Mouse (Mus musculus): ENCODE results near the gene Prokr1. TPM values are rescaled to one million over a fixed set of nuclear protein-coding genes. Genes with fewer than 3 reads are reported as not detected.

Prokr1 gene
- total and polyA plus RNA-seq, 2 experiments from 2014 or later = 1.3 to 2.7 TPM

GRCm38 (mm10) chr6:87589718-87590393 is 687 bp downstream of the Prokr1 start:
- Histone ChIP-seq H3K4me2 (ENCODE audit: low read depth, low read length, poor library complexity, severe bottlenecking) (peak overlapping the region; percentile 93), H3K27me3 (ENCODE audit: insufficient read depth, low read length) (0 out of 2 replicates have a peak, but pooled peaks cover 5% of the 10 kb centered on the region), H3K9ac (replicated peaks; ENCODE audit: low read length, poor library complexity, severe bottlenecking) (no peak overlapping the region), H3K9me3 (ENCODE audit: low read length) (no peaks in the 10 kb centered on the region), H3K27ac (ENCODE audit: low read depth, low read length) (no peak overlapping the region), H3K4me1 (ENCODE audit: insufficient read depth, low read length) (no peaks in the 10 kb centered on the region), H3K36me3 (ENCODE audit: insufficient read depth, low read length) (no peaks in the 10 kb centered on the region), H3K4me3 (ENCODE audit: low read depth, low read length) (peak overlapping the region; percentile 44)
- DNase-seq (ENCODE audit: low spot score) (no peak), ATAC-seq (ENCODE audit: low FRiP score) (no peak)
- WGBS = 11% methylated on average over 12 of the region's 12 CpGs
- no peak for TF ChIP-seq CTCF (IDR thresholded peaks at IDR 0.05)

GRCm38 (mm10) chr6:87583991-87584390 is 6.6 kb downstream of the Prokr1 start:
- no peak overlapping the region for H3K9ac ChIP-seq (replicated peaks; ENCODE audit: low read length, poor library complexity, severe bottlenecking)
- no peak for TF ChIP-seq CTCF (IDR thresholded peaks at IDR 0.05)
- no peak overlapping the region for H3K27ac ChIP-seq (ENCODE audit: low read depth, low read length)
- H3K9me3 ChIP-seq (ENCODE audit: low read length) = no peaks in the 10 kb centered on the region
- H3K36me3 ChIP-seq (ENCODE audit: insufficient read depth, low read length) = no peaks in the 10 kb centered on the region
- H3K4me2 ChIP-seq (ENCODE audit: low read depth, low read length, poor library complexity, severe bottlenecking) = no peak overlapping the region
- H3K4me1 ChIP-seq (ENCODE audit: insufficient read depth, low read length) = no peaks in the 10 kb centered on the region
- H3K4me3 ChIP-seq (ENCODE audit: low read depth, low read length) = no peak overlapping the region
- DNase-seq (ENCODE audit: low spot score) = no peak
- no peaks in the 10 kb centered on the region for H3K27me3 ChIP-seq (ENCODE audit: insufficient read depth, low read length)
- ATAC-seq (ENCODE audit: low FRiP score) = no peak
- WGBS = 87% methylated on average over 7 of the region's 7 CpGs

GRCm38 (mm10) chr6:87583183-87583611 is 7.3 kb downstream of the Prokr1 start:
- WGBS = 92% methylated on average over 1 of the region's 1 CpGs
- Histone ChIP-seq H3K27ac (ENCODE audit: low read depth, low read length) (no peak overlapping the region), H3K36me3 (ENCODE audit: insufficient read depth, low read length) (no peaks in the 10 kb centered on the region), H3K27me3 (ENCODE audit: insufficient read depth, low read length) (no peaks in the 10 kb centered on the region), H3K4me3 (ENCODE audit: low read depth, low read length) (no peak overlapping the region), H3K9ac (replicated peaks; ENCODE audit: low read length, poor library complexity, severe bottlenecking) (no peak overlapping the region), H3K4me1 (ENCODE audit: insufficient read depth, low read length) (no peaks in the 10 kb centered on the region), H3K9me3 (ENCODE audit: low read length) (no peaks in the 10 kb centered on the region), H3K4me2 (ENCODE audit: low read depth, low read length, poor library complexity, severe bottlenecking) (no peak overlapping the region)
- no peak for DNase-seq (ENCODE audit: low spot score)
- TF ChIP-seq CTCF (IDR thresholded peaks at IDR 0.05) = no peak
- no peak for ATAC-seq (ENCODE audit: low FRiP score)

GRCm38 (mm10) chr6:87582456-87582855 is 8.1 kb downstream of the Prokr1 start:
- 76% methylated on average over 6 of the region's 6 CpGs for WGBS
- Histone ChIP-seq H3K4me2 (ENCODE audit: low read depth, low read length, poor library complexity, severe bottlenecking) (no peak overlapping the region), H3K9me3 (ENCODE audit: low read length) (no peaks in the 10 kb centered on the region), H3K9ac (replicated peaks; ENCODE audit: low read length, poor library complexity, severe bottlenecking) (no peak overlapping the region), H3K4me1 (ENCODE audit: insufficient read depth, low read length) (no peaks in the 10 kb centered on the region), H3K27me3 (ENCODE audit: insufficient read depth, low read length) (no peaks in the 10 kb centered on the region), H3K36me3 (ENCODE audit: insufficient read depth, low read length) (no peaks in the 10 kb centered on the region), H3K4me3 (ENCODE audit: low read depth, low read length) (no peak overlapping the region), H3K27ac (ENCODE audit: low read depth, low read length) (no peak overlapping the region)
- TF ChIP-seq CTCF (IDR thresholded peaks at IDR 0.05) = no peak
- no peak for DNase-seq (ENCODE audit: low spot score)
- no peak for ATAC-seq (ENCODE audit: low FRiP score)

GRCm38 (mm10) chr6:87581581-87581980 is 9.0 kb downstream of the Prokr1 start:
- H3K4me1 ChIP-seq (ENCODE audit: insufficient read depth, low read length) = no peaks in the 10 kb centered on the region
- H3K4me2 ChIP-seq (ENCODE audit: low read depth, low read length, poor library complexity, severe bottlenecking) = no peak overlapping the region
- no peak overlapping the region for H3K27ac ChIP-seq (ENCODE audit: low read depth, low read length)
- 92% methylated on average over 18 of the region's 18 CpGs for WGBS
- no peak overlapping the region for H3K4me3 ChIP-seq (ENCODE audit: low read depth, low read length)
- no peaks in the 10 kb centered on the region for H3K9me3 ChIP-seq (ENCODE audit: low read length)
- H3K9ac ChIP-seq (replicated peaks; ENCODE audit: low read length, poor library complexity, severe bottlenecking) = no peak overlapping the region
- no peaks in the 10 kb centered on the region for H3K27me3 ChIP-seq (ENCODE audit: insufficient read depth, low read length)
- no peak for ATAC-seq (ENCODE audit: low FRiP score)
- no peak for TF ChIP-seq CTCF (IDR thresholded peaks at IDR 0.05)
- no peak for DNase-seq (ENCODE audit: low spot score)
- H3K36me3 ChIP-seq (ENCODE audit: insufficient read depth, low read length) = no peaks in the 10 kb centered on the region

- ATAC-seq (ENCODE audit: low FRiP score) (no peak), DNase-seq (ENCODE audit: low spot score) (no peak)
- Histone ChIP-seq H3K9me3 (ENCODE audit: low read length) (no peaks in the 10 kb centered on the region), H3K27ac (ENCODE audit: low read depth, low read length) (no peak overlapping the region), H3K27me3 (ENCODE audit: insufficient read depth, low read length) (no peaks in the 10 kb centered on the region), H3K4me1 (ENCODE audit: insufficient read depth, low read length) (no peaks in the 10 kb centered on the region), H3K9ac (replicated peaks; ENCODE audit: low read length, poor library complexity, severe bottlenecking) (no peak overlapping the region), H3K36me3 (ENCODE audit: insufficient read depth, low read length) (no peaks in the 10 kb centered on the region), H3K4me3 (ENCODE audit: low read depth, low read length) (no peak overlapping the region), H3K4me2 (ENCODE audit: low read depth, low read length, poor library complexity, severe bottlenecking) (no peak overlapping the region)
- 90% methylated on average over 15 of the region's 15 CpGs for WGBS
- no peak for TF ChIP-seq CTCF (IDR thresholded peaks at IDR 0.05)
Measured at GRCm38 (mm10) chr6:87581071-87581470, 9.5 kb downstream of the Prokr1 start.
